Mouse (Mus musculus) spleen, adult 2 months (tissue): ENCODE measurements around the gene Fmo1.

ENCODE experiments used
- CTCF ChIP-seq: fragments of 200-500 bp; IDR thresholded peaks from 2 replicates; pipeline ENCODE4 v1.5.1; 2011; ENCODE audit warnings: mild to moderate bottlenecking, inconsistent platforms; ENCODE audit not compliant: insufficient read depth, insufficient read length, insufficient replicate concordance; ENCODE audit errors: extremely low read depth
- POLR2A ChIP-seq: fragments of 200-500 bp; IDR thresholded peaks from 2 replicates; pipeline ENCODE4 v1.6.1; 2011; ENCODE audit warnings: low read depth, low read length, inconsistent platforms

- TF ChIP-seq POLR2A (no peak), CTCF (no peak)
Observed at GRCm38 (mm10) chr1:162838976-162839375, 27.4 kb downstream of the Fmo1 start.
